Mouse (Mus musculus) frontal cortex, adult (tissue): ENCODE results near the gene Slc38a2.

Source experiments
- ATAC-seq: cut with Nextera tagmentation; 2 replicates; pipeline ENCODE4 v1.9.2; 2017; ENCODE audit warnings: mild to moderate bottlenecking, moderate library complexity, mixed read lengths; ENCODE audit not compliant: low TSS enrichment

Gene Slc38a2

GRCm38 (mm10) chr15:96696486-96697284 is 2.8 kb downstream of the Slc38a2 start:
- ATAC-seq: no peak

DNA sequence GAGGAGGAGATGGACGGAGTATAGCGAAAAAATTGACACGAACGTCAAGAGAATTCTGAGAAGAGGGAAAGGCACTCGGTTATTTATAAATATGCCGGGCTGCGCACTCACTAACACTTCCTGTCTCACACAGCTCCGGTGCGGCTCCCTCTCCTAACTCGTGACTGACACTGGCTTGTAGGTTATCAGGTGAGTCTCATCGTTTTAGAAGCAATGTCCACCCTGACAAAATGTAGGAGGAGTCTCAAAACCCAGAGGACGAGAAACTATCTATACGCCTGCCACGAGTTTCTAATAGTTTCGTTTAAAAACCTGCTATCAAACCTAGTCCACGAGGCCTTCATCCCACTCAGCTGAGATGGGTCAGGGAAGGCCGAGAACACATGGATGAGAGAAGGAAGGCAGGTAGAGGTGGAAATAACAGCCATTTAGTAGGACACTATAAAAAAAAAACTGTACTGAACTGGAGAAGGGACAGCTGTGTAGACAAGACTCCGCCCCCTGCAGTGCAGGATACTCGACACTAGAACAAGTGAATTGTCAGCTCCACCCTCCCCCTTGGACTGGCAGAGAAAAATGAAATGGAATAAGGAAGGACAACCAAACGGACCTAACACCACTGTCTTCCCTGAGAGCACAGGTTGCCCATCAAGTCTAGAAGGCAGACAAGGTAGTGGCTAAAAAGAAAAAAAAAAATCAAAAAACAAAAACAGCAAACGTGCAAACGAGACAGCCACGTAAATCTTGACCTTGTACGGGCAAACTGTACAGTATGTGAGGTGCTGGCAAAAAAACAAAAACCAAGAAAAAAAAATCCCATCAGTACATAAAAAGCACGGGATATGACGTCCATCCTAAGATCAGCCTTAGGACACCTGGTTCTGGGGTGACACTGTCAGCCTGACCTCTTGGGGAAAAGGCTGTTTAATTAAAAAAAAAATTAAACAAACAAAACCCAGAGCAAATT is 3.8 kb downstream of the Slc38a2 start:
- no peak for ATAC-seq

DNA sequence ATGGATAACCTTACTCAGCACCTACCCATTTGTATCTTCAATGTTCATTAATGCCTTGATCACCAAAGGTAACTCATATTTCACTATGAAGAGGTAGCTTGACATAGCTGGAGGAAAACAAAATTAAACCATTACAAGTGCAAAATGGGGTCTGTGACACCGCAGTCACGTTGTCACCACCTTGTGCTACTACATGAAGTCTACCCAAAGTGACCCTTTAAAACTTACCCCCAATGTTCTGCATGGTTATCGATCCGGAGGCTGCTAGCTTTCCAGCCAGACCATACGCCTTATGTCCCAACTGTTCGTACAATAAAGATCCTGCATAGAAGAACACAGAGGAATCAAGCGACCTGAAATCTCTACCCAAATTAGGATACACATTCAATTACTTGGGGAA is 4.5 kb downstream of the Slc38a2 start:
- ATAC-seq: no peak

- ATAC-seq: peak; percentile 15; the same call in 1 of the 2 replicates
Observed at GRCm38 (mm10) chr15:96693688-96694087, 5.8 kb downstream of the Slc38a2 start.

- no peak for ATAC-seq
Observed at GRCm38 (mm10) chr15:96692401-96692800, 7.1 kb downstream of the Slc38a2 start.

- ATAC-seq: no peak
Observed at GRCm38 (mm10) chr15:96691381-96691780, 8.1 kb downstream of the Slc38a2 start.

DNA sequence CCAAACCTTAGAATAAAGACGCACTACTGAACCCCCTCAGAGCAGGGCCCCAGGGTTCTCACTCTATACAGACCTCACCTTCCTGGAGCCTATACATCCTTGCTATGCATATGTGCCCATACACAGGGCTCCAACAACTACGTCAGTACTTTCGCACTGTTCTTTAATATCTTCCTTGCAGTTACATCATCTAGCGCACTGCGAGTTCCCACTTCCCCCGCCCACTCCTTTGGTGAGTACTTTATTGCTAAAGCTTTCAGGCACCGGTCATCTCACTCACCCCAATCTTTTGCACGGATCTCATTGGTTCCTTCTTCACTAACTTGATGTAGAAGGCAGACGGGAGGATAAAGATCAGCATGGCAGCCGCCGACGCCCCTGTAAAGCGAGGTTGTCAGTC is 8.7 kb downstream of the Slc38a2 start:
- no peak for ATAC-seq

- no peak for ATAC-seq
Observed at GRCm38 (mm10) chr15:96689919-96690318, 9.6 kb downstream of the Slc38a2 start.

DNA sequence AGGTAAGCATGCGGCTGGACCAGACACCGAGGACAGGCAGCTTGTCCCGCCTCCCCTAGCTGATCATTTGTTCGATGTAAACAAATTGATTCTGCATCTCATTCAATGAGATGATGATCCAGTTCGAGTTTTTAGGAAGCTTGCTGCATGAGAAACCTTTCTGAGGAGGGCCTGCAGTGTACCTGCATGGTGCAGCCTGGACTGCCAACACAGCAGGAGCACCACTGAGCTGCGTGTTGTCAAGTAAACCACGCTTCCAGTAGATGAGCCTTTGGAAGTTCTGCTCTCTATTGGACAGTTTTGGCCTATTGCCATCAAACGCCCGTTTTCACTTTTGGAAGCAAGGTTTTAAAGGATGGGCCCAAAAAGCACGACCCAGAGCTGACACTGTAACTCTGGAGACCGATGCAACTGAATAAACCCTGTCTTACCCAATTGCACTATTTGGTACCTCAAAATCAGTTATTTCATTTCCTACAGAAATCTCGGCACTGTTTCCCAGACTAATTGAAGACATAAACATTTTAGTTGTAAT is 10.7 kb downstream of the Slc38a2 start:
- no peak for ATAC-seq

- 0 out of 2 replicates have a peak, but pooled peaks have one; percentile 17 for ATAC-seq
Observed at GRCm38 (mm10) chr15:96688036-96688435, 11.5 kb downstream of the Slc38a2 start.

DNA sequence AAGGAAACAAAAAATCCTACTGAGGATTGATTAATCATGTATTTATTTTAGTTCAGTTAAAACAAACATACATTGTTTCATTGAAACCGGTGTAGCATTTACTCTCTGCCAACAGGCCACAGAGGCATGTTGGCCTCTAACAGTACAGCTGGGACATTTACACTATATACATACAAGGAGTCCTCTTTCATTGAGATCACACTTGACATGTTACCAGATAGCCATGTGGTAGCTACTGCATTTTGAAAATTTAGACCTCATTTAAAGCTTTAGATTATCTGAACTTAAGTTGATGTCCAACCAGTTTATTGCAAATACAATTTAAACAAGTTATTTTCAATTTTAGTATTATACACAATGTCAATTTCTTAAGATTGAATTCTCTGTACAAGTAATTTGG is 12.2 kb downstream of the Slc38a2 start:
- ATAC-seq: no peak

DNA sequence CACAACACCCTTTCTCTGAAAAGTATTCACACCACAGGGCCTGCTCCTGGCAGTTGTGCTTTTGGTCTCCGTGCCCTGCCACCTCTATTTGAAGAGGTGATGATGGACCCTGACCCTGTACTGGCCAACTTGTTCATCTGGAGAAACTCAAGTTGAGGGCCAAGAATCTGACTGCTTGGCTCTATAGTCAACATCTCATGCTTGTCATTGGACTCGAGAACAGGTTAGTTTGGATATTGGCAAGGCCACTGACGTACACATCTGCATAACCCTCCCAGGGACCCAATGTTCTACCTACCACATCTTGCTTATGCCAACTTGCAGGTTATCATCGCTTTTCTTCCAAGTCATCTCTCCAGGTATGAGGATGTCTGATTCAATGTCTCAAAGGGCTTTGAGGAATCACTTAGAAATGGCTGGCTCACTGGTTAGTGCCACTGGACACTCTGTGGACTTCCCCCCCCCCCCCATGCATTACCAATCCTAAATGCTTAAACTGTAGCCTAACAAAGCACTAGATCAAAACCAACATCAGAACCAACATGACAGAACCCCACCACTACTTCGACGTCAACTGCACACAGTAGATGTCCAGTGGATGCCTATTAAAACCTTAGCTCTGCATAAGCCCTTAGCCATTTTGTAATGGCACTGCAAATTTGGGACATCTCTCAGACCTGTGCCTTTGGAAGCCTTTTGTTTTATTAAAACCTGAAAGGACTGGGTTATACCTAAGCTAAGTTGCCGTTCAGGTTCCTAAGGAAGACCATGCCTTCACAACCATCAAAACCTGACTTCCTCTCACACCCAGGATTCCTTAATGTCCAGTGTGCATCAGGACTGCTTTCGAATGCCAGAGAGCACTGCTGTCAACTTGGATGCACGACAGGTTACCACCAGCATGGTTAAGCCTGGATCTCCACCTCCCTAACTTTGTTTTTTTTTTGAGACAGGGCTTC is 13.1 kb downstream of the Slc38a2 start:
- ATAC-seq: no peak

DNA sequence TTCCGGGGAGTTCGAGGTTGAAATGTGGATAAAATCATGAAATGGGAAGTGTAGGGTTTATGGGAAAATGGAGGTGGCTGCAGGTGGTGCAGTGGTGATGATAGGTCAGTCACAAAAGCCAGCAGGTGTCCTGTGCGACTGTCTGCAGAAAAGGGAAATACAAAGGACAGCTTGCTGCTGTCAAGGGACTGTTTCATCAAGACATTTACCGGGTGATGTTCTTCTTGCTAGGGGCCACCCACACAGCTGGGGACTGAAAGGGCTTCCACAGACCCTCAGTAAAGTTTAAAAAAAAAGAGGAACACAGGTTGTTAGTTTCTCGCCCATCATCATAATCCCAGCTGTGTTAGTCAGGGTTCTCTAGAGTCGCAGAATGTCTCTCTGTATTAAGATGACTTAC is 14.3 kb downstream of the Slc38a2 start:
- no peak for ATAC-seq

- ATAC-seq: peak; percentile 74; the same call in 1 of the 2 replicates
Observed at GRCm38 (mm10) chr15:96684132-96684830, 15.2 kb downstream of the Slc38a2 start.

GRCm38 (mm10) chr15:96678871-96679773 is 20.4 kb downstream of the Slc38a2 start:
- ATAC-seq: no peak

DNA sequence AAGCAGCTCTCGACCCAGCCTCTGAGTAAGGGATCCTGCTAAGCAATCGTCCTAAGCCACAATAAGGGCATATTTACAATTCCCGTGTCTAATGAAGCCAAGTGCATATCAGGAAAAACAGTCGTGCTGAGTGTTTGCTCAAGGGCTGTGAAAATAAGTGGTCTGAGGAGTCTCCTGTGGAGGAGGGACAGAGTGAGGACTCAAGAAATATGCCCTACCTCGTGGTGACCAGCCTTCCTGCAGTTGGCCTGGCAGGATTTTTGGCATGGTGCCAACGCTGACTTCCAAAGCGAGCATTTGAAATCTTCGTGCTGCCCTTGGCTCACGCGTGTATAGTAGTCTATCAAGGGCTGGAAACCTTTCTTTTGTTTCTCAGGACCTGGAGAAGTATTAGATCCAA is 23.0 kb downstream of the Slc38a2 start:
- no peak for ATAC-seq

DNA sequence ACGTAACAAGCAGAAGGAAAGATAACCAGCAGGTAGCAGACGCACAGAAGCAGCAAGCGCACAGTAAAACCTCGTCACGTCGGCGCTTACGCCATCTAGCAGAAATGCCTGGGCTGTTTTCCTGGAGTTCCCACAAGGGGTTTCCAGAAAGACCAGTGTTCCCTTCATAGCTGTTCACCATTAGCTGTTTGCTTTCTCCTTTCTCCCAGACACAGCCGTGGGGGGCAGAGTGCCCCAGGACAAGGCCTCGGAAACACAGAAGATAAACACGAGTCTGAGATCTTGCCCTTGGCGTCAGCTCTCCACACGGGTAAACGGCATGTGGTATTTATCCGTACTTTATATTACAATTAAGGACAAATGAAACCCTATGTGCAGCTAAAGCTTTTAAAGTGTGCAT is 23.8 kb downstream of the Slc38a2 start:
- no peak for ATAC-seq

DNA sequence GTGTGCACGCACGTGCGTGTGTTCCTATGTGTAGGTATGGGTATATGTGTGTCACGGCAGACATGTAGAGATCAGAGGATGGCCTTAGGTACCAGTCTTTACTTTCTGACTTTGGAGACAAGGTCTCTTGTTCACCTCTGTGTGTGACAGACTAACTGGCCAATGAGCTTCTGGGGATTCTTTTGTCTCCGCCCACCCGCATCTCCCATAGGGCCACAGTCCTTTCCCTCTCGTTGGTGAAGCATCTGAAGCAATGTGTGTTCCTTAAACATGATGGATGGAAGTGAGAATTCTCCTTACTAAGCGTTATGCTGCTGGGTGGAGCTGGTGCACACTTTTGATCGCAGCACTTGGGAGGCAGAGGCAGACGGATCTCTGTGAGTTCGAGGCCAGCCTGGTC is 24.5 kb downstream of the Slc38a2 start:
- no peak for ATAC-seq

DNA sequence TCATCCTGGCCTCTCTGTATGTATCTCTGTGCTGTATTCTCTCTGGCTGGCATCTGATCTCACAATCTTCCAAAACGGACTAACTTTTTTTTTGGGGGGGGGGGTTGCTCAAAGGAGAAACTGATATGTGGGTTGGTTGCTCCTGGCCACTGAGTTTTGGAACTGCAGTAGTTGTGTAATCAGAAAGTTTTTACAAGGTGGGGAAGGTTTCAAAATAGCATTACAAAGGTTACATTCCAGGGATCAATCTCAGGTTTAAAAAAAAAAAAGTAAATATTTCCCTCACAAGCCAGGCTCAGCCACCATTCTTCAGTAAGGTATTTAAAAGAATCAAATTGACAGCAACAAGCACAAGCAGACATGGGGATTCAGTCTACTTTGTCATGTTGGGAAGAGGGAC is 25.4 kb downstream of the Slc38a2 start:
- no peak for ATAC-seq

- ATAC-seq: no peak
Observed at GRCm38 (mm10) chr15:96669721-96670120, 29.8 kb downstream of the Slc38a2 start.
